Mouse (Mus musculus) left cerebral cortex, postnatal 14 days (tissue): ENCODE measurements around the gene Pygm. TPM values are rescaled to one million over a fixed set of nuclear protein-coding genes. Genes with fewer than 3 reads are reported as not detected.

ENCODE experiments used
- DNase-seq, 2 experiments: peaks; one replicate each; pipeline ENCODE4 v3.0.0; 2021 to 2022; ENCODE audit warnings: low spot score in 2 of 2, mixed read lengths in 1 of 2
- intact Hi-C: fragments of 180-260 bp; cut with DNase I; formaldehyde crosslinking; loops from one replicate; pipeline ENCODE4 v1.15.1; 2025
- microRNA-seq, 2 experiments: library from miRNA; unstranded; fragments of <30 nt; microRNA quantifications; one replicate each; pipeline ENCODE4 v1.2.0; 2022
- total RNA-seq, 2 experiments: library from RNA; stranded (reverse); gene quantifications; 2 replicates each; pipeline ENCODE4 v1.2.3; 2021

The Pygm gene
- total RNA-seq, 2 experiments from 2014 or later, result 20.6 to 31.9 TPM

DNA sequence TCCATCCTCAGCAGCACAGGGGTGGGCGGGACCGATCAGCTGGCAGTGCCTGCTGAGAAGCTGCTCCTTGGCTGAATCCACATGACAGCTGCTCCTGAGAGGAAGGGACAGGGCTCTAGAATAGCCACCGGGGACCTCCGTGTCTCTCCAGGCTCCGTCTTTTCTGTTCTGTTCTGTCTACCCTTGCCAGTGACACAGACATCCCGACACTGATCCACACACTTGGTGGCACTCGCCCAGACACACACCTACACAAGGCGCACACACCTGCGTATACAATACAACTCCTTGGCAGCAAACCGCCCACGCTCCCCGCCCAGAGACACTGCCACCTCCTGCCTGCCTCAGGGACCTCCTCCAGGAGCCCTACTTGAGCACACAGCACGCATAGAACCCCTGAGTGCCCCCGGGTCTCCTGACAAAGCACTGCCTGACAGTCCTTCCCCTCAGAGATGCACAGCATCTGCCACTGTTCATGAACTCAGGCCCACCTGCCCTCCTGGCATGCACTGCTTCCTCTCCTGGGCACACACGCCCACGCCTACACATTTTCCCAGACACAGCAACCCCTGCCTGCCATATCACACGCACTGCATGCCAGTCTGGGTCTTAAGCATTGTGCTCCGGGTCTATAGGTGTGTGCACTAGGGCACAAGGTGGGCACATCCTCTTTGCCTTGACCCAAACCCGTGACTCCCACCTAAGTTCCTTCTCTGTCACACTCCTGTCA is 36.4 kb downstream of the Pygm start:
- intact Hi-C loops, result no loop called here
- DNase-seq, result peak; percentile 62 to 78

DNA sequence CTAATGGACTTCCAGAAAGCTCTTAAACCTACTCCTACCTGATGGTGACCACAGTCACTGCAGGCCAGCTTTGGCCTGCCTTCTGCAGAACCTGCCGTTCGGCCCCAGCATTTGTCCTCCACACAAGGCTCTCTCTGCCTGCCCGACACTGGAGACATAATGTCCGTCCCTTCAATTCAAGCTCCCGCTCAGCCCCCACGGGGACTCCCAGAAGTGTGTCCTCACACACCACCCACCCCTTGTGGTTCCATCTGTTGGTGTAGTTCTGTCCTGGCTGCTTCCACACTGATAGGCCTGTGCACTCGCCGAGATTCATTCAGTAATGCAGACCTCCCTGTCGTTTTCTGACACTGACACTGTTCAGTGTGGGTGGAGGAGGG is 37.0 kb downstream of the Pygm start:
- peak; percentile 64 to 77 for DNase-seq
- intact Hi-C loops, result no loop called here

DNA sequence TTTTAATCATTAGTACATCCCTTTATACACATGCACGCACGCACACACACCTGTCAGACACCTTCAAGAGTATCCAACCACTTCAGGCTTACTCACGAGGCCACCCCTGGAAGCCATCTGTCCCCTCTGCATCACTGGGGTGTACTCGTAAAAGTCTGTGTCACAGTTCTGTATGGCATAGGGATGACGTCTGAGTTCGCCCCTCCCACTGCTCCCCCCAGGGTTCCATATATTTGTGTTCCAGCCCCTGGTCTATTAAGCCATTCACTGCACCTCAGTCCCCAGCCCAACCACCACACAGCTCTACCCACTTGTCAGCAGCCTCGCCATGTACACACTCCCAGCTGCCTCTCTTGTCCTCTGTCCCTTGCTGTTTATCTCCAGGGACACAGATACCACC is 37.8 kb downstream of the Pygm start:
- no peak for DNase-seq
- intact Hi-C loops, result no loop called here

DNA sequence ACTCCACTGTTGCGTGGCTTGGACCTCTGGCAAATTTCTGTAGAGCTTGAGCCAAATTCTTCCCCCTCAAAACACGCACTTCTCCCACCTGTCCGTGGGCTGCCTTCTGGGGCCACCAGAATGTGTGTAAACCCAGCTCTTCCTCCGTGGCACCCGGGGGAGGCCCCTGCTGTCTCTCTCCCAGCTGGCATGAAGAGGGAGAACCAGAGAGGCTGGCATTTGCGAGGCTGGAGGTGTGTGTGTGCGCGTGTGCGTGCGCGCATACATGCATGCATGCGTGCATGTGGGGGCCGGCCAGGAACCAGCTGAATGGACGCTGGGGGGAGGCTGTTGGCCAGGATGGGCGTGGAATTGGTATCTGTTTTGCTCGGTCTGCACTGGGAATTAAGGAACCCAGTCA is 39.0 kb downstream of the Pygm start:
- peak; percentile 57 to 70 for DNase-seq
- intact Hi-C loops, result no loop called here

DNA sequence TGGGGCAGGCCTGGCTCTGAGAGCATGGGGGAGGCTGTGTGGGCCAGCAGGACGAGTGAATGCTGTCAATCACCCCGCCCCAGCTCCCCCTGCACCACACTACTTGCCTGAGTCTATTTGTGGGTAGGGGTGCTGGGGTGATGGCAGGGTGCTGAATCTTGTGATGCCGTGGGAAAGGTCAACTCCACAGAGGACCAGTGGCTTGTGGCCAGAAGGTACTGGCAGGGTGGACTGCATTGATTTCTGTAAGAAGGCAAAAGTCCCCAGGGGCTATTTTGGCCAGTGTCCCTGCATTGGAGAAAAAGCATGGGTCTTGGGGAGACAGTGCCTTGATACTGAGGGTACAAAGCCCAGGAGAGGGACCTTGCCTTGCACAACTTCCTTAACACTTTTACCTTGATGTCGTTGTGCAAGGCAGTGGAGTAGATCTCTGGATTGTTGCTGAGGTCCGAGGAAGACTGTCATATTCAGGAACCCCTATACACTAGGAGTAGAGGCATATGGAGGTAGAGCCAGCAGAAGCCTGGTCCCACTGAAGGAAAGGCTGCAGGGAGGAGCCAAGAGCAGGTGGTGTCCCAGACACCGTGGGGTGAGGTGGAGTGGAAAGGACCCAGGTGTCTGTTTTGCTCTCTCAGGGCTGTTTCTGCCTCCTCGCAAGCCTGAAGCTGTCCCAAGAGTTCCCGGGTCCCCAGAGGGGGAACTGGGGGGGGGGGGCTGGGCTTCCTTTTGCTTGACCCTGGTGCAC is 40.1 kb downstream of the Pygm start:
- DNase-seq, result no peak

DNA sequence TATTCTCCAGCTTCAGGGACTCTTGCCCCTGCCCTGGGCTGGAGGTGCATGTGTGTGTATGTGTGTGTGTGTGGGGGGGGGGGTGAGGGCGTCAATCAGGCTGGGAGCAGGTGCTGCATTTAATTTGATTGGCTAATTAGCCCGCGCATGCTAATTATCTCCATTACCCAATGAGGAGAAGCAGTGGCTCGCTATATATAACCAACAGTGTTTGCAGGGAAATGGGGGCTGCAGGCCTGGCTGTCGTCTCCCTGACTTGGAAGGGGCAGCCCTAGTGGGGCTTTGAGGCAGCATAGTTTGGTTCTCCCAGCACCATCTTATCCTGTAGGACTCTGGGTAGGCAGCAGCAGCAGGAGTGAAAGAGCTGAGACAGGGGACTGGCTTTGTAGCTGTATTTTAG is 41.4 kb downstream of the Pygm start:
- DNase-seq, result no peak
- intact Hi-C loops, result no loop called here

More for the DNA sequence above, 40.1 kb downstream of the Pygm start:
- intact Hi-C loops, result no loop called here

DNA sequence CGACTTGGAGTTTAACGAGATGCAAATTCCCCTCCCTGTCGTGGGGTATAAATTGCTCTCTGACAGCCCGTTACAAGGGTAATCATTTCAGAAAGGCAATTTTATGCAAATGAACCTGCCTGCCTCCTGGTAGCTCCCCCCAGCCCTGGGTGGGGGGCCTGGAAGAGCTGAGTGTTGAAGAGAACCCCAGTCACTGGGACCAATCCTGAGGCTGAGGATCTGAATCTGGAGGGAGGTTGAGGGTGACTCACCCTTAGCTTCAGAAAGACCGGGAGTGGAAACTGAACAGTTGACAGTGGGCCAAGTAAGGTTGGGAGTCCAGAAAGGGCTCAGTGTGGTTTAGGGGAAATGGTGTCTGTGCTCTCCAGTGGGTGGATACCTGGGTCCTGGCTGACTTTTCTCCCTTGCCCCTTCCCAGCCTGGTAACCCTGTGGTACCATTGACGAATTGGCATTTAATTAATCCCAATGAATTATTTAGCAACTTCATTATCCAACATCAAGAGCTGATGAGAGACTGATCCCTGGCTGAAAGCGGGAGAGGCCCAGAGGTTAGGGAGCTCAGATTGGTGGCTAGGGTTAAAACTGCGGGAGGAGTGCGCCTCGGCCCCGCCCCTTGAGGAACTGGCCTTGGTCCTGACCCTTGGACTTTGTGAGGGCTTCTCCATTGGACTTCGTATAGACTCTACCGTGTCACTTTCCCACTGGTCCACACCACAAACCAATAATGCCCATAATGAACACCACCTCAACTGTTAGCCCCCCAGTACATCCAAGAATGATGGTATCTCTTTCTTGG is 42.7 kb downstream of the Pygm start:
- DNase-seq, result no peak
- intact Hi-C loops, result no loop called here

DNA sequence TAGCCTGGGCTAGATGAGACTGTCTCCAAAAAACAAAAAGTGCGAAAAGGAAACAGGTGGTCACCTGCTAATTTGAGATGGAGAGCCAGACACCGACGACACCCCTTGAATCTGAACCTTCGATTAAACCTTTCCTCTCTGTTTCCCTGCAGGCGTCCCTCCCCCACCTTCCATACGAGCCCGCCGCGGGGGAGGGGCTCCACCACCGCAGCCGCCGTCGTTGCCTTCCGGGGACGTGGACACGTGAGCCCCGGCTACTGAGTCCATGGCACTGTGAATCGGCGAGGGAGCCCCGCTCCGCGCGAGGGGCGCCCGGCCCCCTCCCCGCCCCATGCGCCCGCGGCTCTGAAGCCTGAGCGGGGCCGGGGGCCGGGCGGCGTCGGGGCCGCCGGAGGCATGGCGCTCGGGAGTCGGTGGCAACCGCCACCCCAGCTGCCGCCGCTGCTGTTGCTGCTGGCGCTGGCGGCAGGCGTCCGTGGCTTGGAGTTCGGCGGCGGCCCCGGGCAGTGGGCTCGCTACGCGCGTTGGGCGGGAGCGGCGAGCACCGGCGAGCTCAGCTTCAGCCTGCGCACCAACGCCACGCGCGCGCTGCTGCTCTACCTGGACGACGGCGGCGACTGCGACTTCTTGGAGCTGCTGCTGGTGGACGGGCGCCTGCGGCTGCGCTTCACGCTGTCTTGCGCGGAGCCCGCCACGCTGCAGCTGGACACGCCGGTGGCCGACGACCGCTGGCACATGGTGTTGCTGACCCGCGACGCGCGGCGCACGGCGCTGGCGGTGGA is 43.6 kb downstream of the Pygm start:
- DNase-seq, result no peak
- intact Hi-C loops, result no loop called here

DNA sequence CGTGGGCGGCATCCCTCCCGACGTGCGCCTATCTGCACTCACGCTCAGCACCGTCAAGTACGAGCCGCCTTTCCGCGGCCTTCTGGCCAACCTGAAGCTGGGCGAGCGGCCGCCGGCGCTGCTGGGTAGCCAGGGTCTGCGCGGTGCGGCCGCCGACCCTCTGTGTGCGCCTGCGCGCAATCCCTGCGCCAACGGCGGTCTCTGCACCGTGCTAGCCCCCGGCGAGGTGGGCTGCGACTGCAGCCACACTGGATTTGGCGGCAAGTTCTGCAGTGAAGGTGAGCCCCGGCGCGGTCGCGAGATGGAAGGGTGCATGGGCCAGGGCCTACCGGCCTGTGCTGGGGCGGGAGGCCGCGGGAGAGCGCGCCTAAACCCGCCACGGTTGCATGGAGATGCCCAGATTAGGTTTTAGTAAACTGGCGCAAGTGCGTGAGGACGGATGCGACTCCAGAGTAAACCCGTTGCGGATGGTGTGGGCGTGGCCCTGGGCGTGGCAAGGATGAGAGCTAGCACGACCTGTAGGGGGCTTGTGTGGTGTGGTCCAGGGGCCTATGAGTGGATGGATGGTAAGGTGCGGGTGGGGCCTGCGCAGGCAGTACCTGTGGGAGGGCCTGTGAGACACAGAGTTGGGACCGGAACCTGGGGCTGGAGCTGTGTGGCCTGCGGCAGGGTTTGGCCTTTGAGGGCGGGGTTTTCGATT is 44.5 kb downstream of the Pygm start:
- no peak for DNase-seq
- intact Hi-C loops, result no loop called here

DNA sequence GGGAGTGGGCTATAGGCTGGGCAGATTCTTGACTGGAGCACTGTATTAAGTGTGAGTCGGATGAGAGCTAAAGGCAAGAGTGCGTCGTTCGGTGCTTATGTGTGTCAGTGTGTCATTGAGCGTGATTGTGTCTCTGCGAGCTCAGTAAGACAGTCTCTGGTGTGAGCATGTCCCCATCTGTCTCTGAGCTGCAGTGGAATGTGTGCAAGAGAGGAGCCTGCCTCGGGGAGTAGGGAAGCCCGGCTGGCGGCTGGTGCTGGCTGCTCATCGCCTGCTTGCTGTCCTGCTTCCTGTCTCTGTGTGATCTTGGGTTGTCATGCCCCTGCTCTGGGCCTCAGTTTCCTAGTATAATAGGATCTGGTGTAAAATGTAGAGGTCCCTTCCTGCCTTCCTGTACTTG is 58.8 kb downstream of the Pygm start:
- intact Hi-C loops, result no loop called here
- no peak for DNase-seq

DNA sequence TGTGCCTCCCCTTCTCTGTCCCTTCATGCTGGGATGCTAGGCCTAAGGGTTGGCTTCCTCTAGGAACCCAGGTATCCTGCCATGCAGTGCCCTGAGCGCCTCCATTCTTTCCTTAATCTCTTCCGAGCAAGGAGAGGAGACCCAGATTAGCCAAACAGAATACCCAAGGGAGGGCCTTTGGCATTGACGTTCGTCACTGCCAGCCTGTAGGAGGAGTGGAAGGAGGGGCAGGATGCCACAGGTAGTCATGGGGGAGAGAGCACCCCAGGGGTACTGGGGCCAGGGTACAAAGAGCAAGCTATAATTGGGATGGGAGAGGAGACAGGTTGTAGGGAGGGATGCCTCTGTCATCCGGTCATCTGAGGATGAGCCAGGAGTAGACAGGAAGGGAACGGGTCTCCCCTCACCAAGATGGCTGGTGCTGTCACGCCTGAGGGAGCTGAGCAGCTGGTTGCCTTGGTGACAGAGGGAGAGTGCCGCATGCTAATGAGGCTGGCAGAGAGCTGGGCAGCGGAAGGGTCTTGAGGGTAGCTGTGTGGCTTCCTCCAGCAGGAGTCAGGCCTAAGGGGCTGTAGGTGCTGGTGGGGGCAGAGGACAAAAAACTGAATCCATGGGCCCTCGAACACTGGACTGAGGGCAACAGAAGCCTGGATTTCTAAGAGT is 61.7 kb downstream of the Pygm start:
- intact Hi-C loops, result no loop called here
- DNase-seq, result peak; percentile 58 to 65

DNA sequence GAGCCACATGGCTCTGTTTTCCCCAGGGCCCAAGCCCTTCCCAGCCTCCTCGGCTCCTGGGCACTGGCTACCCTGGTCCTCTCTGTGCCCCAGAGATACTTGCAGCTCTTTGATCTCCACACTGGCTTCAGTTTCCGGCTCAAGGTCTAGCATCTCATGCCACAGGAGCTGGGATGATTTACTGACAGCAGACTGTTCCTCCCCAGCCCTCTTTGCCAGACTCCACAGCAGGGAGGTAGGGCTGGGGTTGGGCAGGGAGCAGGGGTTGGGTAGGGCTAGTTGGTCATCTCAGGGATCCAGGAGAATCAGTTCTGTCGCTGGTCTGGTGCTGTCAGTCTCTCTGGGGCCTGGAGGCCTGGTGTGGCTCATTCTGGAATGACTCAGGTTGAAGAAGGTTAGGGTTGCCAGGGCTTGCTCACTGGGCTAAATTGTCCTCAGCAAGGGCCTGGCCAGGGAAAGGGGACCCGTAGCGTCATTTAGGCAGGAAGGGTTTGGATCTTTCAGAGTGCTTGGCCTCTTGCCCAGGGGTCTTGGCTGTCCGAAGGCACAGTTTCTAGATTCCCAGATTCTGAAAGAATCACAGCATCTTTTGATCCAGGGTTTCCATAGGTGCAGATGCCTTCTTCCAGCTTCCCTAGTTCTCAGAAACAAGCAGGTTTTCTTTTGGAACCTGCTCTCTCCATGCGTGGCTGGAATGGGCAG is 62.7 kb downstream of the Pygm start:
- intact Hi-C loops, result no loop called here
- DNase-seq, result no peak

Small RNA genes lying within 50 kb of the gene (microRNA-seq; reads per million reads assigned to microRNA genes)
- 5.0 to 5.4 reads per million in 2 experiments for gene Mir6989

Other genes with a start within 250 kb of the Pygm start
- gene Batf2, start 243.4 kb upstream of the Pygm start, total RNA-seq, result under 1 TPM in 1 of 2 experiments, not detected in 1; 0.33 TPM
- 10 to 100 TPM; 61.2 to 69.7 TPM for gene Arl2, start 242.9 kb upstream of the Pygm start, total RNA-seq
- under 1 TPM; 0.27 to 0.40 TPM for gene Majin, start 200.0 kb upstream of the Pygm start, total RNA-seq
- not detected for gene Gpha2, start 158.0 kb upstream of the Pygm start, total RNA-seq
- 100 to 1,000 TPM; 187 to 194 TPM for gene Ppp2r5b, start 148.5 kb upstream of the Pygm start, total RNA-seq
- gene Atg2a, start 142.7 kb upstream of the Pygm start, total RNA-seq, result 10 to 100 TPM; 37.8 to 38.5 TPM
- 10 to 100 TPM; 44.2 to 51.7 TPM for gene Ehd1, start 107.7 kb upstream of the Pygm start, total RNA-seq
- gene Cdc42bpg, start 77.9 kb upstream of the Pygm start, total RNA-seq, result 1 to 10 TPM; 2.7 to 3.1 TPM
- gene Men1, start 49.4 kb upstream of the Pygm start, total RNA-seq, result 10 to 100 TPM; 64.9 to 70.7 TPM
- 10 to 100 TPM; 60.0 to 75.9 TPM for gene Map4k2, start 43.3 kb upstream of the Pygm start, total RNA-seq
- gene Sf1, start 20.7 kb upstream of the Pygm start, total RNA-seq, result 100 to 1,000 TPM; 185 to 186 TPM
- 10 to 100 TPM; 83.3 to 87.2 TPM for gene Rasgrp2, start 14.9 kb downstream of the Pygm start, total RNA-seq
- gene Nrxn2, start 34.3 kb downstream of the Pygm start, total RNA-seq, result 100 to 1,000 TPM; 700 to 756 TPM
- gene Slc22a12, start 158.6 kb downstream of the Pygm start, total RNA-seq, result under 1 TPM; 0.20 to 0.44 TPM